Mouse (Mus musculus) myocyte (in vitro differentiated cells): ENCODE measurements around the gene Ptch2. TPM values are rescaled to one million over a fixed set of nuclear protein-coding genes. Genes with fewer than 3 reads are reported as not detected.

Experiments used
- H3K27me3 ChIP-seq: one replicate; pipeline ENCODE4 v1.6.1; 2011; ENCODE audit not compliant: control insufficient read depth, insufficient read depth, insufficient read length
- H3K36me3 ChIP-seq: one replicate; pipeline ENCODE4 v1.6.1; 2011; ENCODE audit not compliant: control insufficient read depth, insufficient read depth
- H3K4me2 ChIP-seq: one replicate; pipeline ENCODE4 v1.6.1; 2011; ENCODE audit warnings: low read depth, control low read depth
- H3K4me3 ChIP-seq: one replicate; pipeline ENCODE4 v1.5.1; 2011; ENCODE audit warnings: mild to moderate bottlenecking, control low read depth, moderate library complexity
- H3K79me2 ChIP-seq: one replicate; pipeline ENCODE4 v1.6.1; 2011; ENCODE audit not compliant: control insufficient read depth, insufficient read depth
- H3ac ChIP-seq: one replicate; pipeline ENCODE4 v1.6.1; 2011; ENCODE audit not compliant: control insufficient read depth, insufficient read length
- CEBPB ChIP-seq: IDR thresholded peaks from 2 replicates; pipeline ENCODE4 v1.6.1; 2011; ENCODE audit warnings: mild to moderate bottlenecking, moderate library complexity; ENCODE audit not compliant: poor library complexity, insufficient read depth, severe bottlenecking
- E2F4 ChIP-seq: IDR thresholded peaks from one replicate; pipeline ENCODE4 v1.6.1; 2011; ENCODE audit warnings: mild to moderate bottlenecking, control low read depth, moderate library complexity; ENCODE audit not compliant: insufficient read depth
- MAX ChIP-seq: IDR thresholded peaks from one replicate; pipeline ENCODE4 v1.6.1; 2011; ENCODE audit warnings: low read depth, mild to moderate bottlenecking, control low read depth
- MYOD1 ChIP-seq, 3 experiments: IDR thresholded peaks; one replicate each; pipeline ENCODE4 v1.6.1; 2011; ENCODE audit warnings: control low read depth in 2 of 3, low read depth in 2 of 3, mild to moderate bottlenecking in 2 of 3, moderate library complexity in 1 of 3; ENCODE audit not compliant: insufficient read length in 2 of 3, control insufficient read depth in 1 of 3
- MYOG ChIP-seq, 3 experiments: IDR thresholded peaks; one replicate each; pipeline ENCODE4 v1.6.1; 2011; ENCODE audit warnings: control low read depth in 2 of 3, low read depth in 2 of 3, mild to moderate bottlenecking in 2 of 3; ENCODE audit not compliant: insufficient read length in 2 of 3, control insufficient read depth in 1 of 3, insufficient read depth in 1 of 3
- POLR2A ChIP-seq: IDR thresholded peaks from one replicate; pipeline ENCODE4 v1.6.1; 2011; ENCODE audit warnings: low read depth, mild to moderate bottlenecking, control low read depth, moderate library complexity; ENCODE audit not compliant: insufficient read length
- POLR2AphosphoS2 ChIP-seq: IDR thresholded peaks from one replicate; pipeline ENCODE4 v1.6.1; 2011; ENCODE audit warnings: low read depth, control low read depth; ENCODE audit not compliant: insufficient read length
- REST ChIP-seq: IDR thresholded peaks from one replicate; pipeline ENCODE4 v1.6.1; 2011; ENCODE audit warnings: mild to moderate bottlenecking, control low read depth, moderate library complexity; ENCODE audit not compliant: insufficient read depth, insufficient read length
- SRF ChIP-seq: IDR thresholded peaks from one replicate; pipeline ENCODE4 v1.6.1; 2011; ENCODE audit warnings: low read depth; ENCODE audit not compliant: control insufficient read depth, insufficient read length
- TCF12 ChIP-seq: IDR thresholded peaks from one replicate; pipeline ENCODE4 v1.6.1; 2011; ENCODE audit warnings: mild to moderate bottlenecking, control low read depth; ENCODE audit not compliant: poor library complexity, insufficient read depth, severe bottlenecking
- TCF3 ChIP-seq: IDR thresholded peaks from one replicate; pipeline ENCODE4 v1.6.1; 2011; ENCODE audit warnings: low read depth, control low read depth; ENCODE audit not compliant: insufficient read length
- USF1 ChIP-seq: IDR thresholded peaks from one replicate; pipeline ENCODE4 v1.6.1; 2011; ENCODE audit warnings: low read depth, mild to moderate bottlenecking, control low read depth, moderate library complexity
- polyA plus RNA-seq: library from polyadenylated mRNA; unstranded; fragments of >200 nt; fragmentation: generic; extraction: Trizol; gene quantifications from one replicate; pipeline ENCODE4 v1.2.1, GENCODE M21; 2012; ENCODE audit warnings: missing spikeins

The Ptch2 gene
- 0.02 TPM for polyA plus RNA-seq

DNA sequence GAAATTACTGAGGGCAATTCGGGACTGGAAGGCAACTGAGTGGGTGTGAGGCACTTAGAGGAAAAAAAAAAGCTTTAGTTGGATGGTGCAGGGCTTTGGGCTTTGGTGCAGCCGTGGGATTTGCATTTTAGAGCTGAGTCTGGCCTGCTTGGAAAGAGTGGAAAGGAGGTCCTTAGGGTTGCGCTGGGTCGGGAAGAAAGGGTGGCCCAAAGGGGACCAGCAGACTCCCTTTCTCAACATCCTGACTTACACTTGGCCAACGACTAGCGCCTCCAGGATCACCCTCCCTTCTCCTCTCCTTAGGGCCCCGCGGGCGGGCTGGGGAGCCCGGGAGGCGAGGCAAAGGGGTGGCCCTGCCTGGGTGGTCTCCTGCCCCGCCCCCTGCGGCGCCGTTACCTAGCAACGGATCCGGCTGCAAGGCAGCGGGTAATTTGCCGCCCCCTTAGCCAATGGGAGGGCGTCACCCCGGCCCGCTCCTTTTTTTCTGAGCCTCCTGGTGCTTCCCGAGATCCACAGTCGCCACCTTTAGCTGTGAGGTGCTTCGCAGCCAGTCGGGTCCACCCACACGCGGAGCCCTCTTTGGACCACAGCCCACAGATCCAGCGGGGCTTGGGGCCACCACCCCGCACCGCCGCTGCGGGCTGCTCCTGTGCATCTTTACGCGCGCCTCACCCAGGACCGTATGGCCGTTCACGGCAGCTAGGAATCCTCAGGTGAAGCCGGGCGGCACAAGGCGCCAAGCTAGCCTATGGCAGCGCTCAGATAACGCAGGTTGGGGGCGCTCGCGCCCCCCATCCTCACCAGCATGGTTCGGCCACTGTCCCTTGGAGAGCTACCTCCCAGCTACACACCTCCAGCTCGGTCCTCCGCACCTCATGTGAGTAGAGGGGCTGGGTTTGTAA is at the start of gene Ptch2:
Ptch2 (plus strand) TSS at position 525 of the 902 bp plus-strand sequence.
- Histone ChIP-seq H3K27me3 (peaks cover 7% of the 10 kb centered on the region), H3ac (no peak within 1 kb of the TSS), H3K36me3 (no peaks in the 10 kb centered on the region), H3K4me3 (no peak within 1 kb of the TSS), H3K79me2 (no peaks in the 10 kb centered on the region), H3K4me2 (peak within 1 kb of the TSS; percentile 64)
- TF ChIP-seq POLR2AphosphoS2: no peak
- TF ChIP-seq TCF3: no peak

- Histone ChIP-seq H3K36me3 (peaks cover 4% of the 10 kb centered on the region), H3K4me2 (no peak overlapping the region), H3K79me2 (no peaks in the 10 kb centered on the region), H3K4me3 (no peak overlapping the region), H3ac (no peak overlapping the region), H3K27me3 (no peaks in the 10 kb centered on the region)
- TF ChIP-seq POLR2AphosphoS2: no peak
- TF ChIP-seq USF1: no peak
- TF ChIP-seq E2F4: no peak
- TF ChIP-seq REST: no peak
- no peak for TF ChIP-seq MYOD1 (IDR thresholded peaks at IDR 0.05; ENCODE audit: control insufficient read depth in 1 of 3, insufficient read length in 2 of 3, low read depth in 2 of 3)
Measured at GRCm38 (mm10) chr4:117048836-117049235, 47.0 kb upstream of the Ptch2 start.

- H3K27me3 ChIP-seq: no peaks in the 10 kb centered on the region
- TF ChIP-seq MAX (no peak), SRF (no peak), USF1 (no peak), MYOD1 (IDR thresholded peaks at IDR 0.05; ENCODE audit: control insufficient read depth in 1 of 3, insufficient read length in 2 of 3, low read depth in 2 of 3) (no peak), TCF12 (no peak), E2F4 (no peak), POLR2A (no peak), TCF3 (no peak), POLR2AphosphoS2 (no peak), CEBPB (no peak), REST (no peak), MYOG (IDR thresholded peaks at IDR 0.05; ENCODE audit: control insufficient read depth in 1 of 3, insufficient read depth in 1 of 3, insufficient read length in 2 of 3, low read depth in 2 of 3) (no peak)
- no peak overlapping the region for H3K4me2 ChIP-seq
- H3K36me3 ChIP-seq: peaks cover 4% of the 10 kb centered on the region
- no peaks in the 10 kb centered on the region for H3K79me2 ChIP-seq
- no peak overlapping the region for H3K4me3 ChIP-seq
- H3ac ChIP-seq: no peak overlapping the region
Measured at GRCm38 (mm10) chr4:117049485-117049884, 46.4 kb upstream of the Ptch2 start.

DNA sequence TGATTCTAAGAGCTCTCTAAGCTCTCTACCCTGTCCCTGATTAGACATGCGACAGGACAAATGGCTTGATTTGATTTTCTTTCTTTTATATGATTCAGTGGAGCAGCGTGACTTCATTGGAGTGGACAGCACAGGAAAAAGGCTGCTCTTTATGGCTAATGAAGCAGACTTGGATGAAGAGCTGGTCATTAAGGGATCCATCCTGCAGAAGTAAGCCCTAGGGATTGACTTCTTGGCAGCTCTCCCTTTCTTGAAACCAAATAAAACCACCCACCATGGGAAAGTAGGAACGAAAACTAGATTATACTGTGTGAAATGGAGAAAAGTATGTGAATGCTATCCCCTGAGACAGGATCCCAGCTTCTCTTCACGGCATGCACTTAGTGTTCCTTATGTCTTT is 43.2 kb upstream of the Ptch2 start:
- Histone ChIP-seq H3K4me2 (no peak overlapping the region), H3ac (no peak overlapping the region), H3K4me3 (no peak overlapping the region), H3K79me2 (no peaks in the 10 kb centered on the region), H3K36me3 (no peaks in the 10 kb centered on the region), H3K27me3 (no peaks in the 10 kb centered on the region)
- TF ChIP-seq USF1: no peak
- no peak for TF ChIP-seq MAX
- TF ChIP-seq POLR2AphosphoS2: no peak
- TF ChIP-seq TCF3: no peak
- no peak for TF ChIP-seq SRF
- TF ChIP-seq REST: no peak
- TF ChIP-seq MYOG (IDR thresholded peaks at IDR 0.05; ENCODE audit: control insufficient read depth in 1 of 3, insufficient read depth in 1 of 3, insufficient read length in 2 of 3, low read depth in 2 of 3): no peak
- TF ChIP-seq MYOD1 (IDR thresholded peaks at IDR 0.05; ENCODE audit: control insufficient read depth in 1 of 3, insufficient read length in 2 of 3, low read depth in 2 of 3): no peak
- TF ChIP-seq TCF12: no peak
- TF ChIP-seq POLR2A: no peak
- no peak for TF ChIP-seq E2F4
- no peak for TF ChIP-seq CEBPB

- H3K27me3 ChIP-seq: no peaks in the 10 kb centered on the region
- peaks cover 4% of the 10 kb centered on the region for H3K36me3 ChIP-seq
- TF ChIP-seq TCF12: no peak
- TF ChIP-seq SRF: no peak
- TF ChIP-seq REST: no peak
- TF ChIP-seq TCF3: no peak
- no peak for TF ChIP-seq MYOD1 (IDR thresholded peaks at IDR 0.05; ENCODE audit: control insufficient read depth in 1 of 3, insufficient read length in 2 of 3, low read depth in 2 of 3)
- TF ChIP-seq E2F4: no peak
- no peak for TF ChIP-seq USF1
- no peak for TF ChIP-seq MAX
- TF ChIP-seq MYOG (IDR thresholded peaks at IDR 0.05; ENCODE audit: control insufficient read depth in 1 of 3, insufficient read depth in 1 of 3, insufficient read length in 2 of 3, low read depth in 2 of 3): no peak
- no peak for TF ChIP-seq POLR2AphosphoS2
- TF ChIP-seq CEBPB: no peak
- no peak overlapping the region for H3K4me2 ChIP-seq
- no peak overlapping the region for H3K4me3 ChIP-seq
- H3K79me2 ChIP-seq: no peaks in the 10 kb centered on the region
- H3ac ChIP-seq: no peak overlapping the region
Measured at GRCm38 (mm10) chr4:117053956-117054355, 41.9 kb upstream of the Ptch2 start.
